Mouse (Mus musculus) cerebellum, adult (tissue): ENCODE data around the gene Mast4.

Source experiments
- ATAC-seq: cut with Nextera tagmentation; 2 replicates; pipeline ENCODE4 v1.9.2; 2017; ENCODE audit warnings: mild to moderate bottlenecking, moderate library complexity, mixed read lengths; ENCODE audit not compliant: insufficient number of reproducible peaks, low FRiP score, low TSS enrichment

The Mast4 gene

GRCm38 (mm10) chr13:103246973-103247718, 87.2 kb downstream of the Mast4 start:
- no peak for ATAC-seq

- no peak for ATAC-seq
These were observed 88.9 kb downstream of the Mast4 start for GRCm38 (mm10) chr13:103245431-103245830.

- ATAC-seq, result no peak
These were observed 90.2 kb downstream of the Mast4 start for GRCm38 (mm10) chr13:103244053-103244452.

DNA sequence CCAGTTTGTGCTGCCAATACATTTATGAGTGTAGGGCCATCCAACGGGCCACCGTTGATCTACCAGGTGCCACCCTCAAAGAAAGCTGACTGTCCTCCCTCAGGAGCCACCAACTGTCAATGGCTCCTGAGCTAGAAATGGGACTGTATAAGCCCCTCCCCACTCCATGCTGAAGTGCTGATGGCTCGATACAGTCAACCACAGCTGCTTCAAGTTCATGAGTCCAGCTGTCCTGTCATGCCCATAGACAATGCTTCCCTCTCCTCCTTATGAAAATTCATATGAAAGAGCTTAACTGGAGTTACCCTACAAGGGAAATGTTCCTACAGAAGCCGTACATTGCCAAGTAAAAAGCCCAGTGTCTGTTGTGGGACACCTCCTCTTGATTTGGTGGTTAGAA, 93.2 kb downstream of the Mast4 start:
- ATAC-seq, result no peak

DNA sequence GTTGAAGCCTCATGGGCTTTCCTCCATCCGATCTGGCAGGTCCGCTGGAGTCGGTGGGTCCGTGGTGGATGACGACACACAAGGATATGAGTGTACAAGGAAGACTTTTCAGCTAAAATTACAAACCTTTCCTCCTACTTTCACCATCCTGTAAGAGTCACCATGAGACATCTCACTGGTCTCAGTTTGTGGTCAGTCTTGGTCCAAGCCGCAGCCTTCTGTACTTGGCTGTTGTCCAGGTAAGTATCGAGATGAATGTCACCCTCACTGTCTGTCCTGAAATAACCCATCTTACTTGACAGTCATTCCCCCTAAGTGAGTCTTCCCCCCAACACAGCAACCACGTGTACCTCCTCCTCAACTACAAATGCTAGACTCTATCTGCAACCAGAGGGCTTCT, 94.6 kb downstream of the Mast4 start:
- ATAC-seq, result no peak

DNA sequence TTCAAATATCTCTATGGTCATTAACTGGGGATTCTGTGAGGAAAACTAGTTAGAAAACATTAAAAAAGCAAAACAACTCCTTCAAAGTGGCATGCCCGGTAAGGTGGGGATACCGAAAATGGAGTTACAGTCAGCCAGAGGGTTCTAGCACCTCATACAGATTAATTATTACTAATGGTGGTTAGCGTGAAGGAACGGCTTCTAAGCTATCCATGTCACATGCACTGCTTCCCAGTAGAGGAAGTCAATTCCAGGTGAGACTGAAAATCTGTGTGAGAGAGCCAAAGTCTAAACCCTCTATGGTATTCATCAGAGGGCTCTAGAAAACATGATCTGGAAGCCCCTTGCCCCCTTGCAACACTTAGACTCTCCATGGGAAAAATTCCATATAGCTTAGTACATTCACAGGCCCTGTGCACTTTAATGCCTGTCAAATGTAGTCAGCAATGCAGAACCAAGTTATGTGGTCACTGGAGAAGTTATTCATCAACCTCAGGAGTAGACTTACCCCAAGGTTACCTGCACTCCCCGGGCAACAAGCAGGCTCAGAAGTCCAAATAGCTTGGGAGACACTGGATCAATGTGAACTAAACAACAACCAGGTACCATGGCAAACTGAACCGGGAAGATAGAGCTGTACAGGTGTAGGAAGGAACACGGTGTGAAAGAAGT, 96.1 kb downstream of the Mast4 start:
- no peak for ATAC-seq

- ATAC-seq, result no peak
These were observed 102.1 kb downstream of the Mast4 start for GRCm38 (mm10) chr13:103232171-103232570.

GRCm38 (mm10) chr13:103229069-103229468, 105.2 kb downstream of the Mast4 start:
- no peak for ATAC-seq

DNA sequence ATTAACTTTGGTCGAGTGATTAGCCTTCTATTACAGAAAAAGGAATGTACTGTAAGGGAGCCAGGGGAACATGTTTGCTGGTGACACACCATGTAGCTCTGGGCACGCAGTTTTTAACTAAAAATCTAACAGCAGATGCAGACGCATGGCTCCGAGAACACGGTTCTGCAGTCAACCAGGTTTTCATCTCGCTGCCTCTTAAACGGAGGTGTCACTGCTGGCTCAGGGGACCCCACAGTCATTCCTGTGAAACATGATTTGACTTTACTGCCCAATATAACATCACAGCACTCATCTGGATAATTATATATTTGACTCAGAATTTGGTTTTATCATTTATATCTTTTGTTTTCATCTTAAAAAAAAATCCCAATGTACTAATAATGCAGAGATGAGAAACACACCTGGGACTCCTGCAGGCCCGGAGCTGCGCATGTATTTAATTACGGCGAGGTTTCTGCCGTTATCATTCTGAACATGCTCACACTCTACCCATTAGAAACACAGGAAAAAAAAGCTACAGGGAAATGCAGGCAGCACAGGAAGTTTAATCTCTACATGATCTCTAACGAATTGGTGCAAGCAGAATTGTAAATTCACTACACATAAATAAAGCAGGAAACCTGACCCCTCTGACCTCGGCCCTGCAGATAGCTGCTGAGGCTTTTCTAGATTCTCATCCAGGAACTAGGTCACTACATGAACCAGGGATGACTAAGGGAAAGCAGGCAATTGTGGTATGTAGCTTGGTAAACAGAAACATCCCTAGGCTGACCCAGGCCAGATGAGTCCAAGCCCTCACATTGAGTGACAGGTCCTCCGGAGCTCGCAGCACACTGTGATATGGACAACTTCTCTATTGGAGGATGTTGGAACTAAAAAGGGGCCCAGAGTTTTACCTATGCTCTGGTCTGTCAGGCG, 108.1 kb downstream of the Mast4 start:
- no peak for ATAC-seq

GRCm38 (mm10) chr13:103225217-103225894, 108.9 kb downstream of the Mast4 start:
- ATAC-seq, result no peak

- no peak for ATAC-seq
These were observed 113.7 kb downstream of the Mast4 start for GRCm38 (mm10) chr13:103220479-103221064.

DNA sequence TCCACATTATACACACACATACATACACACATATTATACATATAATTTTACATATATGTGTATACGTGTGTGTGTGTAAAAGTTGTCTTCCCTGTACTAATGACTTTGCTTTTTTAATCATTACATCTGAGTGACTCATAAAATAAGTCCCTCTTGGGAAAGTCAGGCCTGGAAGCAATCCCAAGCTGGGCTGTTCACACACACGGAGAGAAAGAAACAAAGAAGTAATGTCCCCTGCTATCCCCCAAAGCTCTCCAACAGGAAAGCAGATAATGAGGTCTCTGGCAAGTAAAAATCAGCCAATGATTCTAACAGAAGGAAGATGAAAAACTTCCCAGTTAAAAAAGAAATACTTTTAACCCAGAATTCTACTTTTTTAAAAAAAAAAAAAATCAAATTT, 114.3 kb downstream of the Mast4 start:
- ATAC-seq, result no peak

GRCm38 (mm10) chr13:103217486-103217885, 116.8 kb downstream of the Mast4 start:
- ATAC-seq, result no peak

- ATAC-seq, result no peak
These were observed 119.8 kb downstream of the Mast4 start for GRCm38 (mm10) chr13:103214506-103214905.

DNA sequence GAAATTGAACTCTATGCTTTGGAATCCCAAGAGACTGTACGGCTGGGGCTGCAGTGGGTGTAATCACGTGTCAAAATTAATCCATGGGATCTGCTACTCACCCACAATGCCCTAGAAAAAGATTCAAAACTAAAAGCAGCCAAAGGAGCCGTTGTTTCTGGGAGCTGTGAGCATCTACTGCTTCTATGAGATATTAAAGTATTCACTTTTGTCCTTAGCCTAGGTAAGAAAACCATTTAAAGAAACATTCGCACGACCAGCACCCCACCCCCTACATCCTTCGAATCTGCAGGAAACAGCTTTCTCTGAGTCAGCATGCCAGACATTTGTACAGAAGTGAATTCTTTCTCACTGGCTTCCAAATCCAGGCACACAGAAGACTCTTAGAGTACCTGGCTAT, 122.3 kb downstream of the Mast4 start:
- ATAC-seq, result no peak

- no peak for ATAC-seq
These were observed 122.8 kb downstream of the Mast4 start for GRCm38 (mm10) chr13:103211501-103211941.

DNA sequence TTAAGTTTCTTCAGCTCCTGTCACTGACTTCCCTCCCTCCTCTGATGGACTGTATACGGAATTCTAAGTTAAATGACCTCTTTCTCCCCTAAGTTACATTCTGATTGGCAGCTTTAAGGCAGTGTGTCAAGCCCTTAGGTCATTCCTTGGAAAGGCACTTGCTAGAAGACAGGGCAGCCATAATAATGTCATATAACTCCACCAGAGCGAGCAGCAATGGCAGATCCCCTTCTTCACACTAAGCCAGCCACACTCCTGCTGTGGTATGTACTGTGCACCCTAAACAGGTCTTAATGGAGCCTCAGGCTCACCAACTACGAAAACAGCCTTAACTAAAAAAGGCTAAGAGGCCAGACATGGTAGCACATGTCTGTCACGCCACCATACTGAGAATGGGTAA, 123.6 kb downstream of the Mast4 start:
- ATAC-seq, result no peak

DNA sequence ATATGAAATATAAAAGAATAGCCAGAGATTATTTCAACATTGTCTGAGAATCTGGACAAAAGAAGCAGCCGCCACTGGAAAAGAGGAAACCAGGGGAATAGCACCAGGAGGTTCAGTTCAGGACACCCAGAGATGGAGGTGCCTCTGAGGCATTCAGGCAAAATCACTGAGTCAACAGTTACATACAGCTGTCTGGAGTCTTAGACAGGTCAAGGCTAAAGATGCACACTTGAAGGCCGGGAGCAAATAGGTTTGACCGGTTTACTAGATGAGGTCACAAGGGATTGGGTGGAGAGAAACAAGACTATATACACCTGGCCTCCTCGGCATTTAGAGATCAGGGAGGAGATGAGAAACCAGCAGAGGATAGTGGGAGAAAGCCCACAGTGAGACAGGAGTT, 127.1 kb downstream of the Mast4 start:
- no peak for ATAC-seq

DNA sequence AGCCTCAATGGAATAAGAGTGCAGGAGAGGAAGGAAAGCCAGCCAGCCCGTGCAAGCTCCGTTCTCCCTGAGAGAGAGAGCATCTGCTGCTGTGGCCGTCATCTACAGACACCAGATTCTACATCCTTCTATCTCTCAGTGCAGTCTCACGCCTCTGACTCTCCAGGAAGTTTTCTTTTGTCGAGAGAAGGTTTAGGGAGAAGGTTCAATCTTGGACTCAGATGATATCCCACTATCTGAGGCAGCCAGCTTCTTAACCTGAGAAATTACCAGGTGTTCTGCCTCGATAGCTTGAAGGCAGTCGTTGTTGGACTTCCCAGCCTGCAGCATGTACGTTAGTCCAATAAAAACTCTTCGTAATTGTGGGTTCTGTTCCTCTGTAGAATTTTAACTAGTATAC, 127.7 kb downstream of the Mast4 start:
- ATAC-seq, result no peak

DNA sequence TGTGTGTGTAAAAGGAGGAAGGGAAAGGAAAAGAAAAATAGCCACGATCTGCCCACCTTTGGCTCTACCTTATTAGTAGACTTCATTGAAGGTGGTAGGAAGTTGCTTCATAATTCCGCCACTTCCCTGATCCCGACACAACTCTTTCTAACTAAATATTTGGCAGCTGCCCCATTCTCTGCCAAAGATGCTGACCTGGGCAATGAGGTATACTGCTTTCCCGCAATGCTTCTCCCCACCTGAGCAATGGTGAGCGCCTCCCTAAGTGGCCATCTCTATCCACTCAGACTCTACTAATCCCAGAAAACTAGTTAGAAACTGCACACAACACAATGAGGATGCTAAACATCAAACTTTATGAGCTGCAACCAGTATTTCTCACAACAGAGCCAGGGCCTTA, 129.1 kb downstream of the Mast4 start:
- ATAC-seq, result no peak
